8 mouse cellular contexts compared by ENCODE assay signal in genomic region chr17:28761871-28762270, GRCm38 (mm10). TPM values are rescaled to one million over a fixed set of nuclear protein-coding genes. Genes with fewer than 3 reads are reported as not detected.
DNase-seq lines count a peak whose midpoint lies in the region; ATAC-seq and TF ChIP-seq lines count a peak whose summit lies in the region.

No protein-coding gene starts in this region.

- no peak for ATAC-seq in midbrain, embryonic 14.5 days (ENCODE audit: low FRiP score, low TSS enrichment)
- ATAC-seq in midbrain, embryonic 16.5 days = no peak
- peak; percentile 74; the same call in 1 of the 2 replicates for ATAC-seq in frontal cortex, adult (ENCODE audit: low TSS enrichment)
- ATAC-seq in liver, embryonic 13.5 days (ENCODE audit: low read depth) = no peak

- H3K4me2 ChIP-seq in midbrain, embryonic 14.5 days (ENCODE audit: low read length) = no peak overlapping the region
- no peak overlapping the region for H3K4me2 ChIP-seq in midbrain, embryonic 16.5 days (ENCODE audit: low read length)
- no peak overlapping the region for H3K4me2 ChIP-seq in liver, embryonic 13.5 days

- H3K4me3 ChIP-seq in midbrain, embryonic 14.5 days (replicated peaks; ENCODE audit: low read depth, low read length) = no peak overlapping the region
- H3K4me3 ChIP-seq in midbrain, embryonic 16.5 days (ENCODE audit: low read depth, low read length) = no peak overlapping the region
- H3K4me3 ChIP-seq in kidney, adult 2 months (ENCODE audit: insufficient read depth, low read depth, low read length) = no peak overlapping the region
- H3K4me3 ChIP-seq in liver, embryonic 13.5 days (replicated peaks) = no peak overlapping the region

- no peaks in the 10 kb centered on the region for H3K9me3 ChIP-seq in midbrain, embryonic 14.5 days (ENCODE audit: control insufficient read depth, low read length)
- H3K9me3 ChIP-seq in midbrain, embryonic 16.5 days (replicated peaks; ENCODE audit: control insufficient read depth, low read length, poor library complexity, severe bottlenecking) = no peaks in the 10 kb centered on the region
- H3K9me3 ChIP-seq in liver, embryonic 13.5 days (replicated peaks) = no peaks in the 10 kb centered on the region

- no peaks in the 10 kb centered on the region for H3K4me1 ChIP-seq in midbrain, embryonic 14.5 days (ENCODE audit: control insufficient read depth, insufficient read depth, low read length)
- no peaks in the 10 kb centered on the region for H3K4me1 ChIP-seq in midbrain, embryonic 16.5 days (ENCODE audit: control insufficient read depth, insufficient read depth, low read length)
- no peaks in the 10 kb centered on the region for H3K4me1 ChIP-seq in kidney, adult 2 months (ENCODE audit: control insufficient read depth, insufficient read depth, low read length)
- H3K4me1 ChIP-seq in liver, embryonic 13.5 days (replicated peaks) = peaks cover 4% of the 10 kb centered on the region; the same call in 1 of the 2 replicates

- H3K36me3 ChIP-seq in midbrain, embryonic 14.5 days (ENCODE audit: control insufficient read depth, insufficient read depth, low read length) = no peaks in the 10 kb centered on the region
- H3K36me3 ChIP-seq in midbrain, embryonic 16.5 days (ENCODE audit: control insufficient read depth, insufficient read depth, low read length) = no peaks in the 10 kb centered on the region
- H3K36me3 ChIP-seq in kidney, adult 2 months (ENCODE audit: control insufficient read depth, insufficient read depth, low read length) = no peaks in the 10 kb centered on the region
- H3K36me3 ChIP-seq in liver, embryonic 13.5 days = no peaks in the 10 kb centered on the region

- H3K9ac ChIP-seq in midbrain, embryonic 14.5 days (replicated peaks; ENCODE audit: low read length) = no peak overlapping the region
- no peak overlapping the region for H3K9ac ChIP-seq in midbrain, embryonic 16.5 days (ENCODE audit: low read depth, low read length)
- no peak overlapping the region for H3K9ac ChIP-seq in liver, embryonic 13.5 days

- 25% methylated on average over 3 of the region's 3 CpGs for WGBS in midbrain, embryonic 14.5 days
- WGBS in midbrain, embryonic 16.5 days = 14% methylated on average over 3 of the region's 3 CpGs
- 9% methylated on average over 3 of the region's 3 CpGs for WGBS in kidney, adult 2 months
- 13% methylated on average over 3 of the region's 3 CpGs for WGBS in liver, embryonic 13.5 days (ENCODE audit: insufficient replicate concordance)

- peak; percentile 87 for TF ChIP-seq CTCF in brain, embryonic 14.5 days (IDR thresholded peaks at IDR 0.05; ENCODE audit: borderline replicate concordance, extremely low read depth, insufficient read depth, insufficient read length)
- TF ChIP-seq CTCF in kidney, adult 2 months (conservative IDR thresholded peaks at IDR 0.05; ENCODE audit: insufficient read depth, insufficient read length, low read depth, low read length) = peak; percentile 90

- H3K27ac ChIP-seq in midbrain, embryonic 14.5 days (replicated peaks; ENCODE audit: low read depth, low read length) = no peak overlapping the region
- no peak overlapping the region for H3K27ac ChIP-seq in midbrain, embryonic 16.5 days (ENCODE audit: low read length)
- no peak overlapping the region for H3K27ac ChIP-seq in kidney, adult 2 months (ENCODE audit: insufficient read depth, low read depth, low read length)
- no peak overlapping the region for H3K27ac ChIP-seq in liver, embryonic 13.5 days

- H3K27me3 ChIP-seq in midbrain, embryonic 14.5 days (ENCODE audit: control insufficient read depth, insufficient read depth, low read length) = no peaks in the 10 kb centered on the region
- no peaks in the 10 kb centered on the region for H3K27me3 ChIP-seq in midbrain, embryonic 16.5 days (ENCODE audit: control insufficient read depth, insufficient read depth, low read depth, low read length)
- H3K27me3 ChIP-seq in kidney, adult 2 months (replicated peaks; ENCODE audit: control insufficient read depth, insufficient read depth, low read length) = no peaks in the 10 kb centered on the region
- H3K27me3 ChIP-seq in liver, embryonic 13.5 days = peaks cover 9% of the 10 kb centered on the region

- DNase-seq in midbrain, embryonic 14.5 days = peak; percentile 68
- peak; percentile 57 for DNase-seq in brain, embryonic 14.5 days (ENCODE audit: low read depth)
- peak; percentile 76 for DNase-seq in kidney, adult 2 months
- DNase-seq in liver, embryonic 13.5 days = peak; percentile 54
- DNase-seq in retina, embryonic 14.5 days (ENCODE audit: low spot score) = peak; percentile 79
- DNase-seq in thymus, postnatal 36 days = peak; percentile 70 to 75

- no peak for TF ChIP-seq POLR2A in brain, embryonic 14.5 days (IDR thresholded peaks at IDR 0.05; ENCODE audit: borderline replicate concordance, extremely low read depth, insufficient read depth, insufficient read length, poor library complexity, severe bottlenecking)
- no peak for TF ChIP-seq POLR2A in kidney, adult 2 months (IDR thresholded peaks at IDR 0.05; ENCODE audit: low read depth, low read length)

RNA-seq across cellular contexts. Expression of gene Mapk13, which starts 7.2 kb away (rescaled TPM):
- polyA plus RNA-seq in midbrain, embryonic 14.5 days (2014; fragmentation: Nextera tagmentation; extraction: Ambion mirVana) = 0.19 and 0.61 TPM in 2 replicates
- 0.82 and 0.85 TPM in 2 replicates for polyA plus RNA-seq in midbrain, embryonic 16.5 days (2015; fragmentation: Nextera tagmentation; extraction: Ambion mirVana)
- polyA plus RNA-seq in brain, embryonic 14.5 days (2012; rRNA removed) = 1.3 and 2.1 TPM in 2 replicates
- polyA plus RNA-seq in kidney, adult 2 months (2012; rRNA removed) = 10.5 and 10.9 TPM in 2 replicates
- polyA plus RNA-seq in liver, embryonic 13.5 days (2015; fragmentation: Nextera tagmentation; extraction: Ambion mirVana) = 1.7 and 2.2 TPM in 2 replicates

RNA-seq across cellular contexts. Expression of gene AC170998.1, which starts 36.0 kb away (rescaled TPM):
- 2.1 TPM in 2 replicates for polyA plus RNA-seq in midbrain, embryonic 14.5 days (2014; fragmentation: Nextera tagmentation; extraction: Ambion mirVana)
- polyA plus RNA-seq in midbrain, embryonic 16.5 days (2015; fragmentation: Nextera tagmentation; extraction: Ambion mirVana) = 2.3 and 3.2 TPM in 2 replicates
- 0.53 and 0.89 TPM in 2 replicates for polyA plus RNA-seq in brain, embryonic 14.5 days (2012; rRNA removed)
- polyA plus RNA-seq in kidney, adult 2 months (2012; rRNA removed) = 0.63 and 0.94 TPM in 2 replicates
- 0.75 and 1.2 TPM in 2 replicates for polyA plus RNA-seq in liver, embryonic 13.5 days (2015; fragmentation: Nextera tagmentation; extraction: Ambion mirVana)

RNA-seq across cellular contexts. Expression of gene Brpf3, which starts 39.0 kb away (rescaled TPM):
- polyA plus RNA-seq in midbrain, embryonic 14.5 days (2014; fragmentation: Nextera tagmentation; extraction: Ambion mirVana) = 4.7 and 8.2 TPM in 2 replicates
- 5.3 and 8.5 TPM in 2 replicates for polyA plus RNA-seq in midbrain, embryonic 16.5 days (2015; fragmentation: Nextera tagmentation; extraction: Ambion mirVana)
- polyA plus RNA-seq in brain, embryonic 14.5 days (2012; rRNA removed) = 46.1 and 47.5 TPM in 2 replicates
- 30.2 and 31.3 TPM in 2 replicates for polyA plus RNA-seq in kidney, adult 2 months (2012; rRNA removed)
- 61.8 and 69.9 TPM in 2 replicates for polyA plus RNA-seq in liver, embryonic 13.5 days (2015; fragmentation: Nextera tagmentation; extraction: Ambion mirVana)
